Mouse (Mus musculus) gonadal fat pad, adult 2 months (tissue): ENCODE results near the gene Cdnf. TPM values are rescaled to one million over a fixed set of nuclear protein-coding genes. Genes with fewer than 3 reads are reported as not detected.

Source experiments
- DNase-seq: peaks from one replicate; pipeline ENCODE4 v3.0.0-alpha.2; 2012; ENCODE audit warnings: low read depth
- polyA plus RNA-seq: library from polyadenylated mRNA; depleted of rRNA; stranded (reverse); fragments of >200 nt; gene quantifications from 2 replicates; pipeline ENCODE4 v1.2.3, GENCODE M21; 2012; rRNA removed

The Cdnf gene
- polyA plus RNA-seq, result 2.4 and 2.6 TPM in 2 replicates

GRCm38 (mm10) chr2:3512552-3513454 is at the start of gene Cdnf, which contains the start of the genes Gm45902 and Hspa14:
TSS of gene Cdnf (plus strand) at chr2:3513030.
TSS of gene Gm45902 (minus strand) at chr2:3512790.
TSS of gene Hspa14 (minus strand) at chr2:3512814.
- DNase-seq, result peak; percentile 96

GRCm38 (mm10) chr2:3473891-3474290 is 38.9 kb upstream of the Cdnf start:
- DNase-seq, result no peak

- DNase-seq, result no peak
Measured at GRCm38 (mm10) chr2:3474361-3474805, 38.4 kb upstream of the Cdnf start.

GRCm38 (mm10) chr2:3474861-3475283 is 38.0 kb upstream of the Cdnf start, which contains the start of gene Suv39h2:
TSS of gene Suv39h2 (minus strand) at chr2:3475031.
- peak; percentile 28 for DNase-seq

GRCm38 (mm10) chr2:3475746-3476251 is 37.0 kb upstream of the Cdnf start:
- no peak for DNase-seq

- DNase-seq, result no peak
Measured at GRCm38 (mm10) chr2:3480239-3480638, 32.6 kb upstream of the Cdnf start.

- no peak for DNase-seq
Measured at GRCm38 (mm10) chr2:3489816-3490215, 23.0 kb upstream of the Cdnf start.

GRCm38 (mm10) chr2:3493833-3494409 is 18.9 kb upstream of the Cdnf start:
- no peak for DNase-seq

GRCm38 (mm10) chr2:3499543-3499942 is 13.3 kb upstream of the Cdnf start:
- DNase-seq, result no peak

GRCm38 (mm10) chr2:3500886-3501285 is 11.9 kb upstream of the Cdnf start:
- DNase-seq, result no peak

- DNase-seq, result no peak
Measured at GRCm38 (mm10) chr2:3512076-3512475, 754 bp upstream of the Cdnf start.

- no peak for DNase-seq
Measured at GRCm38 (mm10) chr2:3522558-3522957, 9.7 kb downstream of the Cdnf start.

- no peak for DNase-seq
Measured at GRCm38 (mm10) chr2:3526288-3526687, 13.5 kb downstream of the Cdnf start.

- no peak for DNase-seq
Measured at GRCm38 (mm10) chr2:3541307-3542079, 28.7 kb downstream of the Cdnf start.

- DNase-seq, result no peak
Measured at GRCm38 (mm10) chr2:3546055-3546454, 33.2 kb downstream of the Cdnf start.

GRCm38 (mm10) chr2:3546588-3546987 is 33.8 kb downstream of the Cdnf start:
- no peak for DNase-seq

- no peak for DNase-seq
Measured at GRCm38 (mm10) chr2:3570186-3570585, 57.4 kb downstream of the Cdnf start, which contains the start of gene Fam107b. TSS of gene Fam107b (plus strand) at chr2:3570488.

- no peak for DNase-seq
Measured at GRCm38 (mm10) chr2:3570606-3571005, 57.8 kb downstream of the Cdnf start.

- no peak for DNase-seq
Measured at GRCm38 (mm10) chr2:3573883-3574282, 61.1 kb downstream of the Cdnf start.

GRCm38 (mm10) chr2:3575140-3575539 is 62.3 kb downstream of the Cdnf start:
- DNase-seq, result no peak
